Mouse (Mus musculus) liver, postnatal 0 days (tissue): ENCODE results near the gene Tcl1.

Experiments used
- CTCF ChIP-seq: sonication (generic); IDR thresholded peaks from 2 replicates; pipeline ENCODE4 v1.5.1; 2016; ENCODE audit warnings: antibody characterized with exemption, low read depth
- EP300 ChIP-seq: IDR thresholded peaks from 2 replicates; pipeline ENCODE4 v1.6.1; 2016; ENCODE audit warnings: antibody characterized with exemption, low read depth, mild to moderate bottlenecking

DNA sequence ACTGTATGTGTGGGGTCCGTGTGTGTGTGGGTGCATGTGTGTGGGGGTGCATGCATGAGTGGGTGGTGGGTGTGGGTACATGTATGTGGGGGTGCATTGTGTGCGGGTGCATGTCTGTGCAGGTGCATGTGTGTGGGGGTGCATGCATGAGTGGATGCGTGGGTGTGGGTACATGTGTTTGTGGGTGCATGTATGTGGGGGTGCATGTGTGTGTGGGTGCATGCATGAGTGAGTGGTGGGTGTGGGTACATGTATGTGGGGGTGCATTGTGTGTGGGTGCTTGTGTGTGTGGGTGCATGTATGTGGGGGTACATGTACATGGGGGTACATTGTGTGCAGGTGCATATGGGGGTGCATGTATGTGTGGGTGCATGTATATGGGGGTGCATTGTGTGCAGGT lies 31.2 kb upstream of the Tcl1 start:
- no peak for TF ChIP-seq CTCF
- TF ChIP-seq EP300, result no peak
